Mouse (Mus musculus): ENCODE measurements at regions not wholly inside any gene's neighbourhood (a gene's known extent, or its start where the extent isn't known, plus 50 kb on each side); places are given as distances from the start of the nearest gene placed in this dataset.

DNA sequence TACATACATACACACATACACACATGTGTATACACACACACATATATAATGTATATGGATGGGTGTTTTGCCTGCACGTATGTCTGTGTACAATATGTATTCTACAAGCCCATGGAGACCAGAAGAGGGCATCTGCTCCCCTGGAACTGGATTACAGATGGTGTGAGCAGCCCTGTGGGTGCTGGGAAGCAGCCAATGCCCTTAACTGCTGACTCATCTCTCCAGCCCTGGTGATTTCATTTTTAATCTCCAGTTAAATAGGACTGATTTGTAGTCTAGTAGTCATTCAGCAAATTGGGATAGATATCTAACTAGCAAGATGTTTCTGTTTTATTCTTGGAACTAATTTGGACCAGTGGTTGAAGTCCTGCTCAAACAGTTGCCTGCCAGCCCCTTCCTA is 94.1 kb downstream of the H2al2a start:
- TF ChIP-seq CTCF (IDR thresholded peaks at IDR 0.05; ENCODE audit: extremely low read depth, insufficient read depth, insufficient read length, insufficient replicate concordance), result no peak
- no peak for TF ChIP-seq POLR2A (IDR thresholded peaks at IDR 0.05; ENCODE audit: low read depth, low read length)
